Mouse (Mus musculus): ENCODE data around the gene Krtap11-1. TPM values are rescaled to one million over a fixed set of nuclear protein-coding genes. Genes with fewer than 3 reads are reported as not detected.

Gene Krtap11-1
- total RNA-seq, 2 experiments from 2014 or later = not detected

Other genes starting within 250 kb of the Krtap11-1 start
- gene Krtap21-1, start 167.3 kb downstream of the Krtap11-1 start, total RNA-seq (2021) = not detected
- not detected for gene Krtap6-2, start 151.1 kb downstream of the Krtap11-1 start, total RNA-seq (2021)
- gene Krtap8-1, start 83.2 kb downstream of the Krtap11-1 start, total RNA-seq (2021) = not detected
- not detected for gene Krtap7-1, start 62.9 kb downstream of the Krtap11-1 start, total RNA-seq (2021)